Mouse (Mus musculus) heart, adult 2 months (tissue): Measurements from ENCODE around the gene C1qc.

ENCODE experiments used
- CTCF ChIP-seq: fragments of 200-600 bp; IDR thresholded peaks from 2 replicates; pipeline ENCODE4 v1.8.1; 2022; ENCODE audit warnings: antibody characterized with exemption, mild to moderate bottlenecking, moderate library complexity
- EP300 ChIP-seq: fragments of 200-500 bp; IDR thresholded peaks from 2 replicates; pipeline ENCODE4 v1.6.1; 2011; ENCODE audit warnings: low read depth, low read length, control low read depth; ENCODE audit not compliant: insufficient read depth
- POLR2A ChIP-seq: fragments of 200-500 bp; IDR thresholded peaks from 2 replicates; pipeline ENCODE4 v1.6.1; 2011; ENCODE audit warnings: mild to moderate bottlenecking, low read depth, low read length, control low read depth; ENCODE audit not compliant: insufficient read depth

DNA sequence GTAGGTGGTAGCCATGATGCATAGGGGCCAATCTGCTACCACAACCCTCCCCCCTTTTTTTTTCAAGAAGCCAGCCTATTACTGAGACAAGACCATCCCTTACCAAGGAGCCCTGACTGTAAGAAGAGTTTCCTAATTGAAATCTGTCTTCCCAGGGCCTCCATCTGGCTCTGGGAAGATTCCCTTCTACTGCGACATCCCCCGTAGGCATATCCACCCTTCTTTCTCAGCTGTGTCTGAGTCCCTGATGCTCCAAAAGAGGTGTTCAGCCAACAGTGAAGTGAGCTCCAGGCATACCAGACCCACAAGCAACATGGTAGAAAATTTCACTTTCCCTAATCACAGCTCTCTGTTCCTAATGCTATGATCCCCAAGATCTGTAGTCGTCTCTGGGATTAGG, 26.7 kb upstream of the C1qc start:
- TF ChIP-seq CTCF (no peak), POLR2A (no peak), EP300 (no peak)
